Mouse (Mus musculus) brown adipose tissue, adult 24 weeks (tissue): ENCODE measurements at regions not wholly inside any gene's neighbourhood (a gene's known extent, or its start where the extent isn't known, plus 50 kb on each side); places are given as distances from the start of the nearest gene placed in this dataset.
A peak's percentile ranks its signal among the peaks of the same experiment; 100 is the strongest.

Experiments used
- H3K27ac ChIP-seq: fragments of 200-500 bp; replicated peaks from 2 replicates; pipeline ENCODE4 v1.5.1; 2012; ENCODE audit warnings: low read depth, mild to moderate bottlenecking, low read length
- H3K4me1 ChIP-seq: fragments of 200-500 bp; 2 replicates; pipeline ENCODE4 v1.6.1; 2012; ENCODE audit warnings: low read length, mixed read lengths; ENCODE audit not compliant: control insufficient read depth, insufficient read depth, insufficient read length
- H3K4me3 ChIP-seq: fragments of 200-500 bp; 2 replicates; pipeline ENCODE4 v1.5.1; 2012; ENCODE audit warnings: low read depth, mild to moderate bottlenecking, low read length, moderate library complexity; ENCODE audit not compliant: insufficient read depth

GRCm38 (mm10) chr10:67713098-67713497 is 164.3 kb upstream of the Ado start:
- no peak overlapping the region for H3K4me3 ChIP-seq
- H3K4me1 ChIP-seq: no peaks in the 10 kb centered on the region
- H3K27ac ChIP-seq: 0 out of 2 replicates have a peak overlapping the region, but pooled peaks have one; percentile 39

GRCm38 (mm10) chr10:67712665-67713064 is 163.9 kb upstream of the Ado start:
- peak overlapping the region; percentile 39; the same call in 1 of the 2 replicates for H3K27ac ChIP-seq
- no peak overlapping the region for H3K4me3 ChIP-seq
- no peaks in the 10 kb centered on the region for H3K4me1 ChIP-seq

- no peaks in the 10 kb centered on the region for H3K4me1 ChIP-seq
- H3K4me3 ChIP-seq: no peak overlapping the region
- no peak overlapping the region for H3K27ac ChIP-seq
Measured at GRCm38 (mm10) chr10:67711961-67712360, 163.2 kb upstream of the Ado start.

GRCm38 (mm10) chr10:67706436-67706835 is 157.7 kb upstream of the Ado start:
- Histone ChIP-seq H3K4me3 (no peak overlapping the region), H3K4me1 (no peaks in the 10 kb centered on the region), H3K27ac (no peak overlapping the region)

- H3K4me3 ChIP-seq: no peak overlapping the region
- H3K27ac ChIP-seq: no peak overlapping the region
- no peaks in the 10 kb centered on the region for H3K4me1 ChIP-seq
Measured at GRCm38 (mm10) chr10:67702783-67703455, 154.2 kb upstream of the Ado start.

GRCm38 (mm10) chr10:67697401-67698195 is 148.8 kb upstream of the Ado start:
- H3K27ac ChIP-seq: no peak overlapping the region
- H3K4me3 ChIP-seq: no peak overlapping the region
- H3K4me1 ChIP-seq: no peaks in the 10 kb centered on the region; the same call in 1 of the 2 replicates

GRCm38 (mm10) chr10:67695891-67696853 is 147.4 kb upstream of the Ado start:
- Histone ChIP-seq H3K27ac (peak overlapping the region; percentile 64), H3K4me1 (no peaks in the 10 kb centered on the region; the same call in 1 of the 2 replicates), H3K4me3 (no peak overlapping the region)

- H3K4me1 ChIP-seq: no peaks in the 10 kb centered on the region; the same call in 1 of the 2 replicates
- peak overlapping the region; percentile 36 for H3K27ac ChIP-seq
- no peak overlapping the region for H3K4me3 ChIP-seq
Measured at GRCm38 (mm10) chr10:67694751-67695150, 146.0 kb upstream of the Ado start.

- H3K4me3 ChIP-seq: no peak overlapping the region
- H3K4me1 ChIP-seq: no peaks in the 10 kb centered on the region; the same call in 1 of the 2 replicates
- H3K27ac ChIP-seq: no peak overlapping the region; the same call in 1 of the 2 replicates
Measured at GRCm38 (mm10) chr10:67693586-67693985, 144.8 kb upstream of the Ado start.

- H3K4me3 ChIP-seq: no peak overlapping the region
- H3K4me1 ChIP-seq: no peaks in the 10 kb centered on the region
- H3K27ac ChIP-seq: no peak overlapping the region; the same call in 1 of the 2 replicates
Measured at GRCm38 (mm10) chr10:67689944-67690670, 141.4 kb upstream of the Ado start.

- Histone ChIP-seq H3K4me1 (no peaks in the 10 kb centered on the region), H3K27ac (no peak overlapping the region), H3K4me3 (no peak overlapping the region)
Measured at GRCm38 (mm10) chr10:67679382-67679781, 130.6 kb upstream of the Ado start.

GRCm38 (mm10) chr10:67673450-67673849 is 124.7 kb upstream of the Ado start:
- no peaks in the 10 kb centered on the region for H3K4me1 ChIP-seq
- H3K4me3 ChIP-seq: no peak overlapping the region
- H3K27ac ChIP-seq: no peak overlapping the region

- H3K27ac ChIP-seq: no peak overlapping the region
Measured at GRCm38 (mm10) chr10:67672281-67672680, 123.5 kb upstream of the Ado start.

GRCm38 (mm10) chr10:67669066-67669465 is 120.3 kb upstream of the Ado start:
- no peaks in the 10 kb centered on the region for H3K4me1 ChIP-seq
- H3K27ac ChIP-seq: no peak overlapping the region

More at GRCm38 (mm10) chr10:67672281-67672680, 123.5 kb upstream of the Ado start:
- Histone ChIP-seq H3K4me1 (no peaks in the 10 kb centered on the region), H3K4me3 (no peak overlapping the region)

More at GRCm38 (mm10) chr10:67669066-67669465, 120.3 kb upstream of the Ado start:
- no peak overlapping the region for H3K4me3 ChIP-seq
